Mouse (Mus musculus) v-Abl transformed pro-B cells (cell line): ENCODE measurements around the gene Hoxc8.

Experiments used
- in situ Hi-C, 2 experiments: fragments of 400-800 bp; cut with MboI; formaldehyde crosslinking; loops; one replicate each; pipeline ENCODE4 v1.15.1; 2025; ENCODE audit not compliant: unreplicated experiment in 2 of 2

The Hoxc8 gene

GRCm38 (mm10) chr15:102963671-102964640 is 26.5 kb upstream of the Hoxc8 start:
- in situ Hi-C loops, result loop anchor here in 1 of 2 experiments (10.0 kb wide), 1 partner anchor 199 kb away; no protein-coding TSS in a partner anchor

- in situ Hi-C loops, result loop anchor here in 1 of 2 experiments (10.0 kb wide), 1 partner anchor 200 kb away; no protein-coding TSS in a partner anchor
Observed at GRCm38 (mm10) chr15:102965003-102965891, 25.2 kb upstream of the Hoxc8 start.

GRCm38 (mm10) chr15:102965892-102966775 is 24.3 kb upstream of the Hoxc8 start:
- in situ Hi-C loops, result loop anchor here in 1 of 2 experiments (10.0 kb wide), 1 partner anchor 201 kb away; no protein-coding TSS in a partner anchor

- in situ Hi-C loops, result loop anchor here in 1 of 2 experiments (10.0 kb wide), 1 partner anchor 202 kb away; no protein-coding TSS in a partner anchor
Observed at GRCm38 (mm10) chr15:102966776-102967311, 23.6 kb upstream of the Hoxc8 start, which contains the start of gene Hoxc10. TSS of gene Hoxc10 (plus strand) at chr15:102966796.

- in situ Hi-C loops, result loop anchor here in 1 of 2 experiments (10.0 kb wide), 1 partner anchor 202 kb away; no protein-coding TSS in a partner anchor
Observed at GRCm38 (mm10) chr15:102967312-102967510, 23.2 kb upstream of the Hoxc8 start, which contains the start of gene Hoxc5. TSS of gene Hoxc5 (plus strand) at chr15:102967443.

GRCm38 (mm10) chr15:102967511-102968397 is 22.7 kb upstream of the Hoxc8 start:
- in situ Hi-C loops, result loop anchor here in 1 of 2 experiments (10.0 kb wide), 1 partner anchor 203 kb away; no protein-coding TSS in a partner anchor

- in situ Hi-C loops, result loop anchor here in 1 of 2 experiments (10.0 kb wide), 1 partner anchor 204 kb away; no protein-coding TSS in a partner anchor
Observed at GRCm38 (mm10) chr15:102969296-102969695, 21.1 kb upstream of the Hoxc8 start.

- in situ Hi-C loops, result no loop called here
Observed at GRCm38 (mm10) chr15:102970740-102971139, 19.7 kb upstream of the Hoxc8 start.

- in situ Hi-C loops, result no loop called here
Observed at GRCm38 (mm10) chr15:102972254-102972653, 18.2 kb upstream of the Hoxc8 start.

- in situ Hi-C loops, result no loop called here
Observed at GRCm38 (mm10) chr15:102972753-102973152, 17.7 kb upstream of the Hoxc8 start.

- in situ Hi-C loops, result no loop called here
Observed at GRCm38 (mm10) chr15:102975034-102975433, 15.4 kb upstream of the Hoxc8 start.

GRCm38 (mm10) chr15:102975688-102976111 is 14.7 kb upstream of the Hoxc8 start:
- in situ Hi-C loops, result no loop called here

GRCm38 (mm10) chr15:102976171-102976570 is 14.2 kb upstream of the Hoxc8 start, which contains the start of gene Hoxc9:
TSS of gene Hoxc9 (plus strand) at chr15:102976439.
- in situ Hi-C loops, result no loop called here

- in situ Hi-C loops, result no loop called here
Observed at GRCm38 (mm10) chr15:102976631-102977422, 13.6 kb upstream of the Hoxc8 start.

GRCm38 (mm10) chr15:102977423-102977974 is 12.9 kb upstream of the Hoxc8 start:
- in situ Hi-C loops, result no loop called here

GRCm38 (mm10) chr15:102978615-102979515 is 11.5 kb upstream of the Hoxc8 start:
- in situ Hi-C loops, result no loop called here
